Mouse (Mus musculus): ENCODE measurements at regions not wholly inside any gene's neighbourhood (a gene's known extent, or its start where the extent isn't known, plus 50 kb on each side); places are given as distances from the start of the nearest gene placed in this dataset.

DNA sequence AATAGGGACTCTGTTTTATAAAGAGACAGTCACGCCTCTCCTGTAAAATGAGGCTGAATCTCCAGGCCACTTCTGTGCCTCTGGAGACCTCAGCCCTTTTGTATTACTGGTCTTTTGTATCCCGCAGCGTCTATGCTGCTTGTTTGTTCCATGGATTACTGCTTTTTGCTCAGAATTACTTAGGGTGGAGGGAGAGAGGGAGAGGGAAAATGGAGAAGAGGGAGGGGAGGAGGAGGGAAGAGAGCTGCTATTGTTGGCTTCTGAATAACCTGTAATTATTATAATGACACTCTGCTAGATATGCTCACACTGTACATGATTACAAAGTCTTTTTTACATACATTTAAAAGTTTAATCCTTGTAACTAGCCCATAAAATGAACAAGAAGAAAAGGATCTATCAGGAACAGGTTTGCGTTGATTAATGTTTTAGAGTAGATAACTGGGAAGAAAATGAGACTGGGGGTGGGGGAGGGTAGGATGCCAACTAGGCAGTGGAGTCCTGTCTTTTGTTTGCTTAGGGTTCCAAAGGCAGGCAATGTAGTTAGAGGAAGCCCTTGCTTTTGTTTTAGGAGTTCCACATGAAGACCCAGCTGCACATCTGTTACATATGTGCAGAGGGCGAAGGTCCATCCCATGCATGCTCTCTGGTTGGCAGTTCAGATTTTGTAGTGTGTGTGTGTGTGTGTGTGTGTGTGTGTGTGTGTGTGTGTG, 153.4 kb upstream of the S100g start:
- ATAC-seq = peak; percentile 91
- TF ChIP-seq CTCF (IDR thresholded peaks at IDR 0.05; ENCODE audit: low read depth) = no peak
- Histone ChIP-seq H3K4me3 (ENCODE audit: low read depth, low read length) (no peak overlapping the region), H3K9ac (no peak overlapping the region), H3K36me3 (ENCODE audit: insufficient read depth) (no peaks in the 10 kb centered on the region), H3K27ac (ENCODE audit: low read depth, low read length) (no peak overlapping the region), H3K9me3 (ENCODE audit: low read length) (no peaks in the 10 kb centered on the region), H3K4me1 (ENCODE audit: insufficient read depth) (no peaks in the 10 kb centered on the region), H3K27me3 (ENCODE audit: insufficient read depth, low read length) (no peaks in the 10 kb centered on the region), H3K4me2 (ENCODE audit: low read depth) (no peak overlapping the region)
- DNase-seq = peak; percentile 2
- WGBS = 58% methylated on average over 5 of the region's 5 CpGs

- Histone ChIP-seq H3K9me3 (ENCODE audit: low read length) (no peaks in the 10 kb centered on the region), H3K4me1 (ENCODE audit: insufficient read depth) (no peaks in the 10 kb centered on the region), H3K36me3 (ENCODE audit: insufficient read depth) (no peaks in the 10 kb centered on the region), H3K27ac (ENCODE audit: low read depth, low read length) (no peak overlapping the region), H3K4me3 (ENCODE audit: low read depth, low read length) (no peak overlapping the region), H3K4me2 (ENCODE audit: low read depth) (no peak overlapping the region), H3K9ac (no peak overlapping the region), H3K27me3 (ENCODE audit: insufficient read depth, low read length) (no peaks in the 10 kb centered on the region)
- WGBS = 48% methylated on average over 1 of the region's 1 CpGs
- no peak for ATAC-seq
- no peak for DNase-seq
- TF ChIP-seq CTCF (IDR thresholded peaks at IDR 0.05; ENCODE audit: low read depth) = no peak
Observed at GRCm38 (mm10) chrX:163117237-163117636, 152.8 kb upstream of the S100g start.

DNA sequence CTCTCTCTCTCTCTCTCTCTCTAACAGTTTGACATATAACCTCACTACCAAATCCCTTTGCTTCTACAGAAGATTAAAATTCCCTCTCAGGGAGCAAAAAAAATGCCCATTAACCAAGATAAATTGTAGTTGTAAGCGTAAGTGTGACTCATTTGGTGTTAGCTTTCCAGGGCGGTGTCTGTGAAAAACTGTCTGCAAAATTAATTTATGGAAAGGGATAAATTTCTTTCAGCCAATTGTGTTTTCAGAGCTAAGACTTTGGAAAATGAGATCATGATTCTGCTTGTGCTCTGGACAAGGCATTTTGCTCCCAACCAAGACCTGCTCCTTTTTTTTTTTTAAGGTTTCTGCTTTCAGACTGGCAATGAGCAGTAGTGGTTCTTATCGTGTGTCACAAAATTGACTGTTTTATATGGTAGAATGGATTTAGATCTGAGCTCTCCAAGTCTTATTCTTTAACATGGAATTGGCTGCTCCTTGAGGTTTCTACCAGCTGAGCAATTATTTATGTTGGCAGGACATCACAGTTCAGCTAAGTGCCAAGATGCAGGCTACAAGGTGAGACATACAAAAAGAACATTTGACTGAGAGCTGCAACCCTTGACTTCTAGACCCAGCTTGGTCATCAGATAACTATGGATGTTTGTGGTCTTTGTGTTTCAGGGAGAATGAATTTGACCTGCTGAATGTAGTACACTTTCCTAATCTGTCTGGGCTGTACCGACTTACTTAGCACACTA, 130.8 kb upstream of the S100g start:
- Histone ChIP-seq H3K9ac (no peak overlapping the region), H3K4me3 (ENCODE audit: low read depth, low read length) (no peak overlapping the region), H3K4me1 (ENCODE audit: insufficient read depth) (no peaks in the 10 kb centered on the region), H3K27me3 (ENCODE audit: insufficient read depth, low read length) (no peaks in the 10 kb centered on the region), H3K4me2 (ENCODE audit: low read depth) (no peak overlapping the region), H3K9me3 (ENCODE audit: low read length) (no peaks in the 10 kb centered on the region), H3K27ac (ENCODE audit: low read depth, low read length) (no peak overlapping the region), H3K36me3 (ENCODE audit: insufficient read depth) (no peaks in the 10 kb centered on the region)
- WGBS = 86% methylated on average over 4 of the region's 4 CpGs
- no peak for DNase-seq
- no peak for TF ChIP-seq CTCF (IDR thresholded peaks at IDR 0.05; ENCODE audit: low read depth)
- no peak for ATAC-seq
